Mouse (Mus musculus) lung, postnatal 14 days (tissue): ENCODE results near the gene Ankrd13d.
"Not testable (repeated sequence)": the region's sequence is repeated elsewhere in the genome, so short reads cannot be mapped to it uniquely, and the experiment has no call there.

Experiments used
- DNase-seq: peaks from one replicate; pipeline ENCODE4 v3.0.0; 2021

The Ankrd13d gene

GRCm38 (mm10) chr19:4261038-4261698, 21.8 kb downstream of the Ankrd13d start:
- DNase-seq: no peak

DNA sequence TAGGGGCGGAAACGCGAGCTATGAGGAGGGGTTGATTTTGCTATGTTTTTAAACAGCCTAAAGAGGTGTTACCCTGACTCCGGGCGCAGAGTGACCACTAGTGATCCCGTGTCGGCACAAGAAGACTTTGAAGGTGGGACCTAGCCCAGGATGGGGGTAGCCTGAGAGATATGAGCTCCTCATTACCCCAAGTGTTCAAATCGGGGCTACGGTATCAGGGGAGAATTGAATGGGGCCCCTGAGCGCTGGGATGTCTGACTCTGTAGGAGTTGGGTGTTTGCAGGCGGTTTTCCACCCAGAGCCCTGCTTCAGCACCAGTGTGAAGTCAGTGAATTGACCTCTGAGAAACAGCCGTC, 25.1 kb downstream of the Ankrd13d start:
- no peak for DNase-seq

DNA sequence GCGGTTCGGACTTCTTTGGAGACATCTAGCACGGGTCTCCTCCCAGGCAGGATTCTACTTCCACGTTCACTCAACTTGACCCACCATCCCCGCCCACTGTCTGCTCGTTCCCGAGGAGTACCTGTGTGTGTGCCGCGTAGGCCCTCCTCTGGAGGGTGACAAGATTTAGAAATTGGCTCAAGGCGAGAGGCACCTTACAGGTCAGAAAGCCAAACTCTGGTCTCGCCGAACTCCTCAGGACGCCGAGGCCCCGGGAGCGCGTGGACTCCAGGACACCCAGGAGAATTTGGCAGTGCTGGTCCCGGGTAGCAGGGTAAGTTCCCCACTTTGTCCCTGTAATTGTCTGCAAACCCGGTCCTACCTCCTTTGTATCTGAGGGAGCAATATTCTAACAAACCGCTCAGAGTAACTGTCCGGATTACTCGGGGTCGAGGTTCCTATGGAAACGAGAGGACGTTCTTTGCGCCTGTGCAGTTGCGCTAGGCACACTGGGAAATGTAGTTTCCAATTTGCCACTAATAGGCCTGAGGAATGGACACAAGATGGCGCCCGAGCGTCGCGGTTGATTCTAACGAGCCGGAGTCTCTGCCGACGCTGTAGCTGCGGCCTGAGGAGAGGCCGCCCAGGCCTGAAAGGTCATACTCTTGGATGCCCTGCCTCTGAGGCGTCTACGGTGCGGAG, 25.6 kb downstream of the Ankrd13d start:
- DNase-seq: peak; percentile 96

- DNase-seq: no peak
Observed at GRCm38 (mm10) chr19:4255583-4256162, 27.3 kb downstream of the Ankrd13d start.

- DNase-seq: no peak
Observed at GRCm38 (mm10) chr19:4254230-4254629, 28.7 kb downstream of the Ankrd13d start.

DNA sequence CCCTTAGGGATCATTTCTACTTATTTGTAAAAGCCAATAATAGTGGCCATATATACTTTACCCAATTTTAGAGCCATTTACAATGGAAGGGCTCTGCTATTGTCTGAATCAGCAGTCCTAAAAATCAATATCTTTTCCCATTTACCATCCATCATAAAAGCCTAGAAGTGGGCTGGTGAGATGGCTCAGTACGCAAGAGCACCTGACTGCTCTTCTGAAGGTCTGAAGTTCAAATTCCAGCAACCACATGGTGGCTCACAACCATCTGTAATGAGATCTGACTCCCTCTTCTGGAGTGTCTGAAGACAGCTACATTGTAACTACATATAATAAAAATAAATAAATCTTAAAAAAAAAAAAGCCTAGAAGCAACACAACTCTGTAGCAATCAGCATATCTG, 34.3 kb downstream of the Ankrd13d start:
- not testable (repeated sequence) for DNase-seq

- DNase-seq: no peak
Observed at GRCm38 (mm10) chr19:4247010-4247409, 35.9 kb downstream of the Ankrd13d start.

DNA sequence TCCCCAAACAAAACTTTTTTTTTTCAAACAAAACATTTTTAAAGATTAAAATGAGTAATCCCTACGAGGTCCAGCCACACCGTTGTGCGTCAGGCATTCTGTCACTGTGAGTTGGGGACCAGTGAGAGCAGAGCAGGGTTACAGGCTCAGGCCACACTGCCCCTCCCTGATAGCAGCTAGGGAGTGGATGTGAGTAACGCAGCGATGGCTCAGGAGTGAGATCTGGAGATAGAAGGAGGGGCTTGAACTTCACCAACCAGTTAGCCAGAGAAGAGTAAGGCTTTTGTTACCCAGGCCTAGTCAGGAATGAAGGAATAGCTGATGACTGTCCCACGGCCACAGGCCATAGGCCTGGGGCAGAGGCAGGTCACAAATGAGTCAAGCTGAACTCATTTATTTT, 38.2 kb downstream of the Ankrd13d start:
- DNase-seq: no peak

DNA sequence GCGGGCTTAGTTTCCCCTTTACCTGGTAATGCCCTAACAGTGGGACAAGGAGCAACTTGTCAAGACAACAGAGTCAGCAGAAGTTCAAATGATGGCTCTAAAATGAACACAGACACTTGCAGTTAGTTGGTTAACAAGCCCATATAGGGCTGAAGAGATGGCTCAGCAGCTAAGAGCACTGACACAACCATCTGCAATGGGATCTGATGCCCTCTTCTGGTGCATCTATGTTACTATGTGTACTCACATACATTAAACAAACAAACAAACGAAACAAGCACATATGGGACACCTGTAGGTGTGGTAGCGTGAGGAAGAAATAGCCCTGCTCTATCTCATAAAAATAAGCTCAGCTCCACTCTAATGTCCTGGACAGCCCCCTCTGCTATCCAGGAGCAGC, 40.5 kb downstream of the Ankrd13d start:
- DNase-seq: no peak

GRCm38 (mm10) chr19:4240247-4240668, 42.7 kb downstream of the Ankrd13d start:
- DNase-seq: no peak

GRCm38 (mm10) chr19:4234548-4234947, 48.4 kb downstream of the Ankrd13d start:
- no peak for DNase-seq

DNA sequence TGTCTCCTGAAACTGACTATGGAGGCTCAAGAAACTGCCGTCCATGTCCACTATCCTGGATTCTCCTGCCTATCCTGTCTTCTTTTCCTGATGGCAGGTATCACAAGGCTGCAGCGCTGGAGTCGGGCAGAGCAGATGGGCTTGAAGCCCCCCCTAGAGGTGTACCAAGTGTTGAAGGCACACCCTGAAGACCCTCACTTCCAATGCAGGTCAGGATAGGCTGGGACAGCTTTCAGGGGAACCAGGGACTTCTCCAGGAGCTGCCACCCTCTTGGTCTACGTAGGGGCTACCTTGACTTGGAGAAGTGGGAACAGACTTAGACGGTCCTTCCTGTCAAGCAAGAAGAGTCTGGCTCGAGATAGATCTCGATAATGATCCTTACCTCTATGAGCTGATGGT, 50.3 kb downstream of the Ankrd13d start:
- no peak for DNase-seq

GRCm38 (mm10) chr19:4232186-4232572, 50.8 kb downstream of the Ankrd13d start:
- no peak for DNase-seq

DNA sequence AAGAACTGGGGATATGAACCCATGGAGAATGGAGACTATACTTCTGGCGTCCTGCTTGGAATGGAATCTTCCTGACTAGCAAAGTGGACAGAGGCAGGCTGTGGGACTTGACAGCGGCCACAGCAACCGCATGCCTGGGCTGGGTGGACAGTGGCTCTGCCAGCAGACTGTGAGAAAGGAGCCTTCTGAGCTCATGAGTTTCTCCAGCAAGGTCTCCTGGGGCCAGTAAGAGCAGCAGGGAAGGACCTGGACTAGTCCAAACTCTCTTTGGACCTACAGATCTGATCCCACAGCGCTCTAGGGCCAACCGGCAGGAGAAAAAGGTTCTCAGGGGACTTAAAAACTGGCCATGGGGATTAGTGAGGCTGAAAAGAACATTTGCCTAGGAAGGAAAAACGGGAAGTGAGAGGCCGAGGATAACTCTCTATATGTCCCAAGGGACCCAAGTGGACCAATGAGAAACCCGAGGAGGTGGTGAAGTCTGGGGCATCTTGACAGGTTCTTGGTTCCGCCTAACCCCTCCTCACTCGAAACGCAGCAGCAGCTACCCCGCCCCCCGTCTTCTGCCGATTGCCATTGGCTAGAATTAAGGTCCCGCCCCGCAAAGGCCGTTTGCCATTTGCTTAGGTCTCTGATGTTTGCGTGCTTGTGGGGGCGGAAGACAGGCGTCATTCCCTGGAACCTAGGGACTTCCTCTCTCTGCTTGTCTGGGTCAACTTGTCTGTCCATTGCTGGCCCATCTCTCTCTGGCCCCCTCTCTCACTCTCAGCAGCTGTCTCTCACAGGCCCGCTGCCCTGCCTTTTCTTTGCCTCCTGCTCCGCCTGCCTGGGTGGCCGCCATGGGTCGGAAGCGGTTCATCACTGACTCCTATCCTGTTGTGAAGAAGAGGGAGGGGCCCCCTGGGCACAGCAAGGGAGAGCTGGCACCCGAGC, 51.4 kb downstream of the Ankrd13d start, which contains the start of gene Pold4:
Pold4 (plus strand) TSS at position 647 of the 933 bp plus-strand sequence.
- peak; percentile 99 for DNase-seq

DNA sequence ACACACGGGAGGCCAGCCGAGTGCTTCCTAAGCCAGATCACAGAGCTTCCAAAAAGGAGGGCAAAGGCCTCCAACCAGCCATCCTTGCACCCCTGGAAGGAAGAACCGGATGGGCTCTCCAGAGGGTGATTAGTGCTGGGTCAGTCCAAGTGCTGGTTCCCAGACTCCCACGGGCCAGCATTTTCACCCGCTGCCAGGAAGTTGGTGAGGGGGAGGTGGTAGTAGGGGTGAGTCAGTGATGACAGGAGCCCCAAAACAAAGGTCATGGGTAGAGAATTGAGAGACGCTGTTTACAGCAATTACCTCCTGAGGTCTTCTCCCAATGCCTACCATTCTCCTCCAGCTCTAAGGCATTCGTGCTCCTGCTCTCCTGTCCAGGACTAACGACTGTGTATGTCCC, 52.5 kb downstream of the Ankrd13d start:
- no peak for DNase-seq

DNA sequence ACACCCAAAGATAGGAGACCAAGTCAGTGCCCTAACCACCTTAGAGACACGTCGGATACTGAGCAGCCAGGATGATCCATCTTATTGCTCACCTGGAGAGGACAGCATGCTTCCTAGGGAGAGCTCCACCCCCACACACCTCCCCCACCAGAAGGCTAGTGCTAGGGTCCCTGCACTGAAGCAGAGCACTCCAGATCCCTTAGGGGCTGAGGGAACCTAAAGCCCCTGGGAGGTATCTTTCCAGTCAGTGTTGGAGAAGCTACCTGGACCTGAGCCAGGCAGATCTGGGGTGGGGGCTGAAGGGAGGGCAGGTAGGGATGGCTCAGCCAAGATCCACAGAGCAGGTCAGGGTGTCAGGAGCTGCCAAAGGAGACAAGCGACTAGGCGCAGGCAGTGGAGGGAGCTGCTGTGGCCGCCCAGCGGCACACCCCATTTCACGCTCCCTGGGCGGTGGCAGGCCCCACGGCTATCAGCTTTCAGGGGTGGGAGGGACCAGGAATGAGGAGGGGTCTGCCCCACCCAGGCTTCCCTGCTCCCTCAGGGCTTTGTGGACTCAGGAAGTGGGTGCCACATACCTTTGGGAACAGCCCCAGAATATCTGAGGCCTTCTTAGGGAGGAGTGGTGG, 53.4 kb downstream of the Ankrd13d start:
- no peak for DNase-seq

DNA sequence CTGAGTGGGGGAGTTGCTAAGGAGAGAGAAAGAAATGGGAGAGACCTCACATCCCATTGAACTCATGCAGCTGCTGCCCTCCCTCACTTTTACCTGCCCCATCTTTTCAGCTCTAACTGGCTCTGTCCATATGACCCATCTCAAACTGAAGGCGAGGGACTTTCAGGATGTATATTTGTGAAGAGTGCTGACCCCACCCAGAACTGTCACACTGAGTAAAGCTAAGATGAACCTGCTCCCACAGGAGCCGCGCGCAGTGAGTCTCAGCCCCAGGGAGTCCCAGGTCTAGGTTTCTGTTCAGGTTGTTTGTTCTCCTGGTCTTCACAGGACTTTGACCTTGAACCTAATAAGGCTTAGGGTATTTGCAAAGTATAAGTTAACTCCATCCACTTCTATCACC, 54.0 kb downstream of the Ankrd13d start:
- no peak for DNase-seq

DNA sequence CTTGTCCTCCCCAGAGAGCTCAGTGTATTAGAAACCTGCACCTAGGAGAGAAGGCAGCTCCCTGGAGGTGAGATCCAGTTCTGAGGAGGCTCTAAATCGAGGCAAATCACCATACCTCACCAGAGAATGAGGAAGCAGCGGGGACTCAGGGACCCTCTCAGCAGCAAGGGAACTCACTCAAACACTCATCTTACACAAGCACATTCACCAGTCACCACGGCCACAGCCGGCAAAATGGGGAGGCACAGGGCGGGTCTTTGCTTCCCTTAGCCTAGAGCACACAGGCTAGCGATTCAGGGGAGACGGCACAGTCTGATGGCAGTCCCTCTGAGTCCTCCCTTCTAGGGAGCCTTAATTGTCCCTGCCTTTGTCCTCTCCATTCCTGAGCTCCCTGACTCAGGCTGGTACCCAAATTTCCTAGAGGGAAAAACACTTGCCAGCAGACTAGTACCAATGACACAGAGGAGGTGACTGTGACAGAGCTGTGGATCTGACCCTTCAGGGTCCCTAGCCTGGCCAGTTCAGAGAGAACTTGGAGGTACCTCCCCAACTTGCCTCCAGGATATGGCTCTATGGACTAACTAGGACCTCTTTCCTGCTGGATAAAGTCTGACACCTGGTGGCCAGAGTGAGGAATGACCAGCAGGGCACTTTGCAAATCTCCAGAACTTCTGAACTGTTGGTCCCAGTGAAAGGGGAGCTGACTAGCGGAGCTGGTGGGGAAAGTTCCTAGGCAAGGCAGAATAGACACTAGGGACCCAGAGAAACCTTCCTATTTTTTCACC, 54.9 kb downstream of the Ankrd13d start:
- peak; percentile 81 for DNase-seq

- no peak for DNase-seq
Observed at GRCm38 (mm10) chr19:4227446-4227845, 55.5 kb downstream of the Ankrd13d start.

- DNase-seq: no peak
Observed at GRCm38 (mm10) chr19:4226779-4227178, 56.2 kb downstream of the Ankrd13d start.

DNA sequence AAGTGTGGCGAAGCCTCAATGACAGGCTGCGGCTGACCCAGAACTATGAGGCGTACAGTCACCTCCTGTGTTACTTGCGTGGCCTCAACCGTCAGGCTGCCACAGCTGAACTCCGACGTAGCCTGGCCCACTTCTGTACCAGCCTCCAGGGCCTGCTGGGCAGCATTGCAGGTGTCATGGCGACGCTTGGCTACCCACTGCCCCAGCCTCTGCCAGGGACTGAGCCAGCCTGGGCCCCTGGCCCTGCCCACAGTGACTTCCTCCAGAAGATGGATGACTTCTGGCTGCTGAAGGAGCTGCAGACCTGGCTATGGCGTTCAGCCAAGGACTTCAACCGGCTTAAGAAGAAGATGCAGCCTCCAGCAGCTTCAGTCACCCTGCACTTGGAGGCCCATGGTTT, 60.8 kb downstream of the Ankrd13d start:
- no peak for DNase-seq
